Mouse (Mus musculus): ENCODE measurements at regions not wholly inside any gene's neighbourhood (a gene's known extent, or its start where the extent isn't known, plus 50 kb on each side); places are given as distances from the start of the nearest gene placed in this dataset.

DNA sequence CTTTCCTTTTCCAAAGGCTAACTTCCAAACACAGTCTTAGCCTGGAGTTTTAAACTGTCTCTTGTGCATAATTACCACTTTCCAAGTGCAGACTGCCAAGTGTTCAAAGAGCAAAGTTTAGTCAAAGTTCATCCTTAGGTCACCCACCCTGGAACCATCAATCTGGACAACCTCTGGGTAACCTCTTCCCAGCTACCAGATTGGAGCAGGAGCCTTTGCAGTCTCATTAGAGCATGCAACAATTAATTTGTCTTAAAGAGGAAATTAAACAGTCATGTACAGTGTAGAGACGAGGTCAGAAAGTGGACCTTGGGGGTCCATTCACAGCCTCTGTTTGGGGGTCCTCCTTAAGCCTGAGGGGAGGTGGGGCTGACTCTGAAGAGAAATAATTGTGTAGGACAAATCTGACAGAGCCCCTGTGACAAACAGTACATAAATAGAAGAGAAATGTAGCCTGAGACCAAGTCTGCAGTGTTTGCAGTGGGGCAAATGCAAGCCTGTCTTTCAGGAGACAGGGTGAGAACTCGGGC, 292.9 kb downstream of the Tmem161b start:
- Histone ChIP-seq H3K9me3 (ENCODE audit: low read length) (no peaks in the 10 kb centered on the region), H3K27ac (ENCODE audit: low read length) (no peak overlapping the region), H3K4me2 (replicated peaks; ENCODE audit: low read depth, low read length) (no peak overlapping the region), H3K36me3 (ENCODE audit: insufficient read depth, low read length) (no peaks in the 10 kb centered on the region), H3K9ac (replicated peaks; ENCODE audit: low read length) (no peak overlapping the region), H3K27me3 (ENCODE audit: insufficient read depth, low read length) (no peaks in the 10 kb centered on the region), H3K4me1 (ENCODE audit: insufficient read depth, low read length) (no peaks in the 10 kb centered on the region), H3K4me3 (ENCODE audit: low read length) (no peak overlapping the region)
- peak; percentile 70 for ATAC-seq (ENCODE audit: low FRiP score, low TSS enrichment)
- WGBS: 27% methylated on average over 2 of the region's 2 CpGs
